Mouse (Mus musculus): Measurements from ENCODE around the gene 1500011B03Rik. TPM values are rescaled to one million over a fixed set of nuclear protein-coding genes. Genes with fewer than 3 reads are reported as not detected.

The 1500011B03Rik gene
- total RNA-seq, 2 experiments from 2014 or later: 3.9 to 4.6 TPM

GRCm38 (mm10) chr5:114773211-114773710, 50.0 kb downstream of the 1500011B03Rik start:
- intact Hi-C loops (cut with DNase I): loop anchor here (5.0 kb wide), 2 partner anchors 34 to 36 kb away; no protein-coding TSS in a partner anchor

DNA sequence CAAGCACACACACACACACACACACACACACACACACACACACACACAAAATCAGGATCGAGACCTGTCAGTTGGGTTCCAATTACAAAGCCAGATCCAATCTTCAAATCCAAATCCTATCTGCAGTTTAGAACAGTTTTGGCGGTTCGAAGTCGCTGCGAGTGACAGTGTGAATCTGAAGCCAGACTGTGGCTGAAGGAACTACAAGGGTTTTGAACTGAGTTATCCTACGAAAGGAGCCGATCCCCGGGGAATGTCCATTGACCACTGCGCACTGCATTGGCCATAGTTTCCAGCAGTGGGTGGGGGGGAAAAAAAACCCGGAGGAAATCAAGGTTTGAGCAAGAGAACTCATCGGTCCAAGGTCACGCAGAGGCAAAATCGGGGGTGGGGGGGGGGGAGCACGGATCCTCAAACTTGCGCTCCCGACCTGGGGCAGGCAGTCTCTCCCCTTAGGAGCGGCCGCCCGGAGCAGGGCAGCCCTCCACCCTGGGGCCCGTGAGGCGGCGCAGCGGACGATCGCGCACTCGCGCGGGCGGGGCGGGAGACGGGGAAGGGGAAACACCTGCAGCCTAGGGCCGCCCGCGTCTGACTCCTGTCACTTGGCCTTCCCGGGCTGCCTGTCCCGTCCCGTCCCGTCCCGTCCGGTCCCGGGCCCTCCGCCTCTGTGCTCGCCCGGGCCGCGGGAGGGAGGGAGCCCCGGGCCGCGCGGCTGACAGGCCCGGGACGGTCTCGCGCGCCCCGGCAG, 50.6 kb downstream of the 1500011B03Rik start:
- TF ChIP-seq CTCF (IDR thresholded peaks at IDR 0.05): no peak
- Histone ChIP-seq H3K27ac (peak overlapping the region; percentile 99), H3K4me3 (peak overlapping the region; percentile 99)
- intact Hi-C loops (cut with DNase I): loop anchor here (5.0 kb wide), 2 partner anchors 35 kb away; no protein-coding TSS in a partner anchor
- peak; percentile 76 for DNase-seq

More at GRCm38 (mm10) chr5:114773211-114773710, 50.0 kb downstream of the 1500011B03Rik start:
- H3K27ac ChIP-seq: peak overlapping the region; percentile 99
- DNase-seq: peak; percentile 99
- H3K4me3 ChIP-seq: peak overlapping the region; percentile 99
- no peak for TF ChIP-seq CTCF (IDR thresholded peaks at IDR 0.05)

GRCm38 (mm10) chr5:114771796-114772195, 51.5 kb downstream of the 1500011B03Rik start:
- intact Hi-C loops (cut with DNase I): loop anchor here (5.0 kb wide), 2 partner anchors 34 to 36 kb away; no protein-coding TSS in a partner anchor
- TF ChIP-seq CTCF (IDR thresholded peaks at IDR 0.05): no peak
- H3K4me3 ChIP-seq: peak overlapping the region; percentile 99
- no peak for DNase-seq
- peak overlapping the region; percentile 99 for H3K27ac ChIP-seq

GRCm38 (mm10) chr5:114769786-114770185, 53.5 kb downstream of the 1500011B03Rik start:
- H3K27ac ChIP-seq: no peak overlapping the region

DNA sequence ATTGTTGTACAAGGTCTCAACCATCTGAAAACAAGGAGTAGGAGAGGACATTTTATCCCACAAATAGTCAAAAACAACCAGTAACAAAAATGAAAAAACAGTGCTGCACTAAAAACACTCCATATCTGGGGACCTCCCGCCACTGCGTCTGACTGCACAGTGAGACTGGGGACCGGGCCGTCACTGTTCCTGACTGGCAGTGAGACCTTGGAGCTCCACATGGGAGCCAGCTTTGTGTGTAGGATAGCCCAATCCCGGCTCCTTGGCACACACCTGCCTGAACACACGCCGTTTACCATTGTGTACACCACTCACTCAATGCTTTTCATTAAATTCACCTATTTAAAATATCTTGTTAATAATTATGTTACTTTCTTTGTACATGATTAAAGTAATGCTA, 56.1 kb downstream of the 1500011B03Rik start:
- no peak overlapping the region for H3K27ac ChIP-seq
- TF ChIP-seq CTCF (IDR thresholded peaks at IDR 0.05): no peak
- H3K4me3 ChIP-seq: no peak overlapping the region
- intact Hi-C loops (cut with DNase I): no loop called here
- DNase-seq: no peak

More at GRCm38 (mm10) chr5:114769786-114770185, 53.5 kb downstream of the 1500011B03Rik start:
- intact Hi-C loops (cut with DNase I): loop anchor here (5.0 kb wide), 2 partner anchors 32 to 38 kb away; no protein-coding TSS in a partner anchor
- no peak for DNase-seq
- H3K4me3 ChIP-seq: no peak overlapping the region
- TF ChIP-seq CTCF (IDR thresholded peaks at IDR 0.05): no peak

- Histone ChIP-seq H3K4me3 (no peak overlapping the region), H3K27ac (no peak overlapping the region)
- DNase-seq: no peak
- intact Hi-C loops (cut with DNase I): no loop called here
- no peak for TF ChIP-seq CTCF (IDR thresholded peaks at IDR 0.05)
Observed at GRCm38 (mm10) chr5:114766686-114767085, 56.6 kb downstream of the 1500011B03Rik start.

- H3K4me3 ChIP-seq: no peak overlapping the region
- intact Hi-C loops (cut with DNase I): no loop called here
- no peak overlapping the region for H3K27ac ChIP-seq
- DNase-seq: no peak
- TF ChIP-seq CTCF (IDR thresholded peaks at IDR 0.05): peak; percentile 37
Observed at GRCm38 (mm10) chr5:114764812-114765735, 58.2 kb downstream of the 1500011B03Rik start.

DNA sequence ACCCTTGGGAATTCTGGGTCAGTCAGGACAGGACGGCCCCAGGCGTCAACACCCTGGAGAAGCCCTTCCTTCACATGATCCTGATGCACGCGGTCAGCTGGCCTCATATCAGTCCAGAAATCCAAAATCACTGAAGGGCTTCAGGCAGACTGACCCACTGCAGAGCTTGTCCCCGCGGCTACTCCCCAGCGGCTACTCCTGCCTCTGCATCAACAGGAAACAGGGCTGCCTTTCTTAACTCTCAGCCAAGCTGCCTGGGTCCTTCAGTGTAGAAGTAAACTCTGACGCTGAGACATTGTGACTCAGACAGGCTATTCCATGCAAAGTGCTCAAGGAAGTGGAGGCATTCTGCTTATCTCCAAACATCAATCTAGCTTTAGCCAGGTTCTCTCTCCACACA, 61.3 kb downstream of the 1500011B03Rik start:
- Histone ChIP-seq H3K27ac (no peak overlapping the region), H3K4me3 (no peak overlapping the region)
- TF ChIP-seq CTCF (IDR thresholded peaks at IDR 0.05): no peak
- no peak for DNase-seq
- intact Hi-C loops (cut with DNase I): no loop called here

GRCm38 (mm10) chr5:114759536-114760090, 63.7 kb downstream of the 1500011B03Rik start:
- no peak for TF ChIP-seq CTCF (IDR thresholded peaks at IDR 0.05)
- Histone ChIP-seq H3K27ac (no peak overlapping the region), H3K4me3 (no peak overlapping the region)
- intact Hi-C loops (cut with DNase I): no loop called here
- no peak for DNase-seq

Small RNA genes lying within 50 kb of the gene (microRNA-seq; reads per million reads assigned to microRNA genes)
- gene Mir6240: 17.3 reads per million, percentile 15 among the genes with 10 or more reads in this experiment

Other genes with a start within 250 kb of the 1500011B03Rik start
- gene Trpv4, start 165.0 kb downstream of the 1500011B03Rik start, total RNA-seq (2021): 1 to 10 TPM; 1.9 to 2.0 TPM
- gene Gltp, start 132.5 kb downstream of the 1500011B03Rik start, total RNA-seq (2021): 10 to 100 TPM in 1 of 2 experiments, 1 to 10 TPM in 1; 6.7 to 10.8 TPM
- gene Tchp, start 115.7 kb downstream of the 1500011B03Rik start, total RNA-seq (2021): 1 to 10 TPM; 3.6 to 3.8 TPM
- gene Ankrd13a, start 48.8 kb downstream of the 1500011B03Rik start, total RNA-seq (2021): 10 to 100 TPM; 15.4 to 19.6 TPM
- gene Git2, start 48.0 kb downstream of the 1500011B03Rik start, total RNA-seq (2021): 10 to 100 TPM; 17.3 to 20.1 TPM
- not detected for gene 4930519G04Rik, start 30.2 kb upstream of the 1500011B03Rik start, total RNA-seq (2021)
- gene Gm9936, start 35.2 kb upstream of the 1500011B03Rik start, total RNA-seq (2021): not detected
- 1 to 10 TPM; 1.1 to 2.0 TPM for gene Oasl2, start 73.5 kb upstream of the 1500011B03Rik start, total RNA-seq (2021)
- under 1 TPM in 1 of 2 experiments, not detected in 1; 0.64 TPM for gene Oasl1, start 99.8 kb upstream of the 1500011B03Rik start, total RNA-seq (2021)
- gene 2210016L21Rik, start 118.7 kb upstream of the 1500011B03Rik start, total RNA-seq (2021): 10 to 100 TPM; 24.7 to 26.6 TPM
- not detected for gene Hnf1a, start 147.6 kb upstream of the 1500011B03Rik start, total RNA-seq (2021)
- gene Sppl3, start 187.7 kb upstream of the 1500011B03Rik start, total RNA-seq (2021): 10 to 100 TPM; 20.1 to 20.8 TPM